Mouse (Mus musculus): ENCODE data around the gene Atrnl1. TPM values are rescaled to one million over a fixed set of nuclear protein-coding genes. Genes with fewer than 3 reads are reported as not detected.

The Atrnl1 gene
- polyA plus RNA-seq, 1 experiment = 9.0 TPM

GRCm38 (mm10) chr19:58021514-58022284 is 410.9 kb downstream of the Atrnl1 start:
- Histone ChIP-seq H3K4me1 (ENCODE audit: control insufficient read depth, insufficient read depth, insufficient read length, low read length) (no peaks in the 10 kb centered on the region), H3K27ac (ENCODE audit: insufficient read depth, low read depth, low read length) (no peak overlapping the region), H3K4me3 (ENCODE audit: low read depth, low read length) (no peak overlapping the region), H3K27me3 (ENCODE audit: control insufficient read depth, insufficient read depth, low read length) (no peaks in the 10 kb centered on the region), H3K36me3 (ENCODE audit: control insufficient read depth, insufficient read depth, low read length) (no peaks in the 10 kb centered on the region)
- WGBS = 94% methylated on average over 8 of the region's 8 CpGs
- TF ChIP-seq POLR2A (IDR thresholded peaks at IDR 0.05; ENCODE audit: low read depth, low read length) (no peak), CTCF (IDR thresholded peaks at IDR 0.05; ENCODE audit: extremely low read depth, insufficient read length, insufficient replicate concordance, low read depth, low read length) (no peak)

- no peak overlapping the region for H3K27ac ChIP-seq (ENCODE audit: insufficient read depth, low read depth, low read length)
- 82% methylated on average over 14 of the region's 14 CpGs for WGBS
- no peak overlapping the region for H3K4me3 ChIP-seq (ENCODE audit: low read depth, low read length)
- H3K27me3 ChIP-seq (ENCODE audit: control insufficient read depth, insufficient read depth, low read length) = no peaks in the 10 kb centered on the region
- TF ChIP-seq POLR2A (IDR thresholded peaks at IDR 0.05; ENCODE audit: low read depth, low read length) (no peak), CTCF (IDR thresholded peaks at IDR 0.05; ENCODE audit: extremely low read depth, insufficient read length, insufficient replicate concordance, low read depth, low read length) (no peak)
- H3K4me1 ChIP-seq (ENCODE audit: control insufficient read depth, insufficient read depth, insufficient read length, low read length) = no peaks in the 10 kb centered on the region
- no peaks in the 10 kb centered on the region for H3K36me3 ChIP-seq (ENCODE audit: control insufficient read depth, insufficient read depth, low read length)
Observed at GRCm38 (mm10) chr19:58023216-58023825, 412.5 kb downstream of the Atrnl1 start.

DNA sequence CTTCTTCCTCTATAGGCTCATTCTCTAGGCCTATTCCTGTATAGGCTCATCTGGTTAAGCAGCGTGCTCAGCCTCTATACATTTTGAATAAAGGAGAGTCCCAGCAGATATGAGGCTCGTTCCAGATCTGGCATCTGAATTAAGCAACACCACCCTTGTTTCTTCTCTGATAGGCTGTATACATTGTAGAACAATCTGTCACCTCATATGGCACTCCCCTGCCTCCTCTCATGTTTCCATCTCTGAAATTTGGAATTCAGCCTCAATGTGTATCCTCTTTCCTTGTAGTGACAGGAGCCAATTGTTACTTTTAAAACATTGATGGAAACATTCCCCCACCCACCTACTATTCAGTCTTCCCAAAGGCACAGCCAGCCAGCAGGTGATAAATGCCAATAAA is 414.2 kb downstream of the Atrnl1 start:
- H3K4me1 ChIP-seq (ENCODE audit: control insufficient read depth, insufficient read depth, insufficient read length, low read length) = no peaks in the 10 kb centered on the region
- H3K27me3 ChIP-seq (ENCODE audit: control insufficient read depth, insufficient read depth, low read length) = no peaks in the 10 kb centered on the region
- no peak overlapping the region for H3K27ac ChIP-seq (ENCODE audit: insufficient read depth, low read depth, low read length)
- no peaks in the 10 kb centered on the region for H3K36me3 ChIP-seq (ENCODE audit: control insufficient read depth, insufficient read depth, low read length)
- 86% methylated on average over 2 of the region's 2 CpGs for WGBS
- no peak overlapping the region for H3K4me3 ChIP-seq (ENCODE audit: low read depth, low read length)
- TF ChIP-seq CTCF (IDR thresholded peaks at IDR 0.05; ENCODE audit: extremely low read depth, insufficient read length, insufficient replicate concordance, low read depth, low read length) (no peak), POLR2A (IDR thresholded peaks at IDR 0.05; ENCODE audit: low read depth, low read length) (no peak)

- no peaks in the 10 kb centered on the region for H3K27me3 ChIP-seq (ENCODE audit: control insufficient read depth, insufficient read depth, low read length)
- no peak overlapping the region for H3K4me3 ChIP-seq (ENCODE audit: low read depth, low read length)
- H3K36me3 ChIP-seq (ENCODE audit: control insufficient read depth, insufficient read depth, low read length) = no peaks in the 10 kb centered on the region
- no peak for TF ChIP-seq POLR2A (IDR thresholded peaks at IDR 0.05; ENCODE audit: low read depth, low read length)
- no peak for TF ChIP-seq CTCF (IDR thresholded peaks at IDR 0.05; ENCODE audit: extremely low read depth, insufficient read length, insufficient replicate concordance, low read depth, low read length)
- WGBS = 91% methylated on average over 2 of the region's 2 CpGs
- no peak overlapping the region for H3K27ac ChIP-seq (ENCODE audit: insufficient read depth, low read depth, low read length)
- H3K4me1 ChIP-seq (ENCODE audit: control insufficient read depth, insufficient read depth, insufficient read length, low read length) = no peaks in the 10 kb centered on the region
Observed at GRCm38 (mm10) chr19:58029661-58030060, 418.8 kb downstream of the Atrnl1 start.

DNA sequence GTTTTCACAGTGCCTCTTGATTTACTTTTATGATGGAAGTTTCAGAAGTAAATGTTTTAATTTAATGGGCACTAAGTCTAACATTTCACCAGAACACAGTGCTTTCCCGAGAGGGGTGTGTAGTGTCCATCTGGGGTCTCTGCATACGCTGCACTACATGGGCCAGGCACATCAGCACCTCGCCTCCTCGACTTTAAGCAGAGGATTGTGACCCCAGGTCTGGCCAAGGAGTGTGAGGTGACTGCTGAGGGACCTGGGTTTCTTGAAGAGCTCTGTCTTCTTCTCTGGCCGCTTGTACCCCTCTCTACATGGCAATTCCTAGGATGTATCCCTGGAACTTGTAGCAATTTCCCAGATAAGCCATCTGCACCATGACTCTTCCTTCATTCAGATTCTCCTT is 422.4 kb downstream of the Atrnl1 start:
- TF ChIP-seq POLR2A (IDR thresholded peaks at IDR 0.05; ENCODE audit: low read depth, low read length) = no peak
- no peak for TF ChIP-seq CTCF (IDR thresholded peaks at IDR 0.05; ENCODE audit: extremely low read depth, insufficient read length, insufficient replicate concordance, low read depth, low read length)
- Histone ChIP-seq H3K4me3 (ENCODE audit: low read depth, low read length) (no peak overlapping the region), H3K27me3 (ENCODE audit: control insufficient read depth, insufficient read depth, low read length) (no peaks in the 10 kb centered on the region), H3K36me3 (ENCODE audit: control insufficient read depth, insufficient read depth, low read length) (no peaks in the 10 kb centered on the region), H3K4me1 (ENCODE audit: control insufficient read depth, insufficient read depth, insufficient read length, low read length) (no peaks in the 10 kb centered on the region), H3K27ac (ENCODE audit: insufficient read depth, low read depth, low read length) (no peak overlapping the region)
- 94% methylated on average over 5 of the region's 5 CpGs for WGBS

DNA sequence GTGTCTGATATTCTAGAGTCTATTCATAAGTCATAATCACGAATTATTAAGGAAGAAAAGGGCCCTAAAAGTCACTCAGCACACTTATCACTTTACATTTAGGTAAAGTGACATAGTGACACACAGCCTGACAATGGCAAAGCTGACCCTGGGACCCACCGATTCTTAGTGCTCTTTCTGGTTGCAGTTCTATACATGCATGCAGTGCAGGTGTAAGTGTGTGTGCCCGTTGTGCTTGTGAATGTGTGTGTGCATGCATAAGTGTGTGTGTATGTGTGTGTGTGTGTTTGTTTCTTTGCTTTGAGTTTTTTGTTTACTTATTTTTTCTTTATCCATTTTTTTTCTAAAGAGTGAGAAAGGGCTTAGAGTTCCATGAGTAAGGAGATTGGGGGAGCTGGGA is 425.3 kb downstream of the Atrnl1 start:
- TF ChIP-seq CTCF (IDR thresholded peaks at IDR 0.05; ENCODE audit: extremely low read depth, insufficient read length, insufficient replicate concordance, low read depth, low read length) = no peak
- TF ChIP-seq POLR2A (IDR thresholded peaks at IDR 0.05; ENCODE audit: low read depth, low read length) = no peak
- no peaks in the 10 kb centered on the region for H3K27me3 ChIP-seq (ENCODE audit: control insufficient read depth, insufficient read depth, low read length)
- no peak overlapping the region for H3K4me3 ChIP-seq (ENCODE audit: low read depth, low read length)
- 86% methylated on average over 3 of the region's 3 CpGs for WGBS
- H3K4me1 ChIP-seq (ENCODE audit: control insufficient read depth, insufficient read depth, insufficient read length, low read length) = no peaks in the 10 kb centered on the region
- H3K27ac ChIP-seq (ENCODE audit: insufficient read depth, low read depth, low read length) = no peak overlapping the region
- H3K36me3 ChIP-seq (ENCODE audit: control insufficient read depth, insufficient read depth, low read length) = no peaks in the 10 kb centered on the region

DNA sequence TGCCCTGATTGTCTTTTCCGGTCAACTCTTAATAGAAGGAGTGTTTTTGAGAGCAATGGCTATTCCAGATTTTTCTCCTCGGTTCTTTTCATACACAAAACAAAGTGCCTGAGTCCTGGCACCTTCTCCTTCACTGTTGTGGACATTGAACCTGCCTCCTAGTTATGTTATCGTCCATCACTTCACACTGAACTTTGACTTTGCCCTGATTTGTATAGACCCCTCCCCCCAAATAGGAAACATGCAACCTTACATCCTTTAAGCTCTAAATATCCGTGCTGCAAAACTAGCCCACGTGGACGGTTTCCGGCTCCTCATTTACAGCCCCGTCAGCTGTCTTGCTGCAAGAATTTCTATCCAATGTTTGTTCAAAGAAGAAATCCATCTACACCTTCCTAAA is 432.3 kb downstream of the Atrnl1 start:
- WGBS = 22% methylated on average over 8 of the region's 8 CpGs
- H3K4me1 ChIP-seq (ENCODE audit: control insufficient read depth, insufficient read depth, insufficient read length, low read length) = no peaks in the 10 kb centered on the region; the same call in 1 of the 2 replicates
- no peaks in the 10 kb centered on the region for H3K36me3 ChIP-seq (ENCODE audit: control insufficient read depth, insufficient read depth, low read length)
- H3K4me3 ChIP-seq (ENCODE audit: low read depth, low read length) = no peak overlapping the region
- TF ChIP-seq CTCF (IDR thresholded peaks at IDR 0.05; ENCODE audit: extremely low read depth, insufficient read length, insufficient replicate concordance, low read depth, low read length) (no peak), POLR2A (IDR thresholded peaks at IDR 0.05; ENCODE audit: low read depth, low read length) (no peak)
- H3K27ac ChIP-seq (ENCODE audit: insufficient read depth, low read depth, low read length) = no peak overlapping the region
- no peaks in the 10 kb centered on the region for H3K27me3 ChIP-seq (ENCODE audit: control insufficient read depth, insufficient read depth, low read length)

All from small intestine, adult 2 months (tissue).